Mouse (Mus musculus) intestine, postnatal 0 days (tissue): ENCODE measurements around the gene Mical2. TPM values are rescaled to one million over a fixed set of nuclear protein-coding genes. Genes with fewer than 3 reads are reported as not detected.
A peak's percentile ranks its signal among the peaks of the same experiment; 100 is the strongest.

Experiments
- ATAC-seq: fragments of 200-750 bp; cut with Nextera tagmentation; 2 replicates; pipeline ENCODE4 v1.8.0; 2017; ENCODE audit warnings: mild to moderate bottlenecking, moderate TSS enrichment, moderate library complexity
- H3K27ac ChIP-seq: fragments of 300-500 bp; sonication (generic); 2 replicates; pipeline ENCODE4 v1.5.1; 2014; ENCODE audit warnings: mild to moderate bottlenecking, low read depth, low read length, moderate library complexity
- H3K27me3 ChIP-seq: fragments of 300-500 bp; sonication (generic); replicated peaks from 2 replicates; pipeline ENCODE4 v1.6.1; 2014; ENCODE audit warnings: low read length, mixed read lengths; ENCODE audit not compliant: control insufficient read depth, insufficient read depth
- H3K36me3 ChIP-seq: fragments of 300-500 bp; sonication (generic); 2 replicates; pipeline ENCODE4 v1.6.1; 2014; ENCODE audit warnings: mild to moderate bottlenecking, moderate library complexity; ENCODE audit not compliant: control insufficient read depth, insufficient read depth
- H3K4me1 ChIP-seq: fragments of 300-500 bp; sonication (generic); replicated peaks from 2 replicates; pipeline ENCODE4 v1.6.1; 2014; ENCODE audit warnings: antibody characterized with exemption, low read length, mixed read lengths; ENCODE audit not compliant: control insufficient read depth, insufficient read depth
- H3K4me2 ChIP-seq: fragments of 300-500 bp; sonication (generic); replicated peaks from 2 replicates; pipeline ENCODE4 v1.6.1; 2014; ENCODE audit warnings: low read depth, mild to moderate bottlenecking, moderate library complexity
- H3K4me3 ChIP-seq: fragments of 300-500 bp; sonication (generic); 2 replicates; pipeline ENCODE4 v1.5.1; 2014; ENCODE audit warnings: low read depth, low read length
- H3K9ac ChIP-seq: fragments of 300-500 bp; sonication (generic); 2 replicates; pipeline ENCODE4 v1.6.1; 2014; ENCODE audit warnings: mild to moderate bottlenecking, low read depth, low read length
- H3K9me3 ChIP-seq: fragments of 300-500 bp; sonication (generic); 2 replicates; pipeline ENCODE4 v1.6.1; 2016; ENCODE audit warnings: mixed run types; ENCODE audit not compliant: control insufficient read depth
- CTCF ChIP-seq: sonication (generic); IDR thresholded peaks from 2 replicates; pipeline ENCODE4 v1.5.1; 2016; ENCODE audit warnings: low read depth, mild to moderate bottlenecking, control low read depth, antibody characterized with exemption, moderate library complexity
- WGBS: fragments of 180-500 bp; shearing (Covaris S2); extraction: QIAGEN DNeasy Blood & Tissue Kit; methylation state at CpG from one replicate; pipeline ENCODE4 v1.1.7; 2014; 5-methylcytosine and 5-hydroxymethylcytosine counted together
- polyA plus RNA-seq: library from polyadenylated mRNA; unstranded; fragments of >200 nt; fragmentation: Nextera tagmentation; extraction: Ambion mirVana; gene quantifications from 2 replicates; pipeline ENCODE4 v1.2.1, GENCODE M21; 2015

Mical2 gene
- polyA plus RNA-seq, 1 experiment from 2014 or later, result 13.0 TPM

GRCm38 (mm10) chr7:112295426-112296221 is 70.0 kb downstream of the Mical2 start:
- Histone ChIP-seq H3K27me3 (no peaks in the 10 kb centered on the region), H3K9me3 (no peaks in the 10 kb centered on the region), H3K9ac (no peak overlapping the region), H3K4me2 (no peak overlapping the region), H3K27ac (no peak overlapping the region), H3K4me1 (no peaks in the 10 kb centered on the region), H3K36me3 (no peaks in the 10 kb centered on the region), H3K4me3 (no peak overlapping the region)
- TF ChIP-seq CTCF, result no peak
- no peak for ATAC-seq
- WGBS, result 78% methylated on average over 8 of the region's 8 CpGs

GRCm38 (mm10) chr7:112298032-112298431 is 72.4 kb downstream of the Mical2 start:
- no peak for ATAC-seq
- H3K9ac ChIP-seq, result no peak overlapping the region
- H3K4me3 ChIP-seq, result no peak overlapping the region
- TF ChIP-seq CTCF, result no peak
- H3K4me2 ChIP-seq, result no peak overlapping the region
- H3K27me3 ChIP-seq, result no peaks in the 10 kb centered on the region
- H3K9me3 ChIP-seq, result no peaks in the 10 kb centered on the region
- no peaks in the 10 kb centered on the region for H3K36me3 ChIP-seq
- H3K27ac ChIP-seq, result no peak overlapping the region
- H3K4me1 ChIP-seq, result no peaks in the 10 kb centered on the region
- 64% methylated on average over 9 of the region's 9 CpGs for whole genome bisulfite sequencing

- 69% methylated on average over 3 of the region's 3 CpGs for WGBS
- Histone ChIP-seq H3K4me3 (no peak overlapping the region), H3K36me3 (peaks cover 8% of the 10 kb centered on the region), H3K4me2 (no peak overlapping the region), H3K9me3 (no peaks in the 10 kb centered on the region), H3K27ac (peak overlapping the region; percentile 28; the same call in 1 of the 2 replicates), H3K27me3 (no peaks in the 10 kb centered on the region), H3K4me1 (no peaks in the 10 kb centered on the region), H3K9ac (no peak overlapping the region)
- TF ChIP-seq CTCF, result no peak
- no peak for ATAC-seq
Measured at GRCm38 (mm10) chr7:112298871-112299422, 73.3 kb downstream of the Mical2 start.

- no peaks in the 10 kb centered on the region for H3K4me1 ChIP-seq
- no peak for TF ChIP-seq CTCF
- H3K27ac ChIP-seq, result peak overlapping the region; percentile 28; the same call in 1 of the 2 replicates
- no peaks in the 10 kb centered on the region for H3K9me3 ChIP-seq
- peaks cover 11% of the 10 kb centered on the region for H3K36me3 ChIP-seq
- no peak for ATAC-seq
- H3K4me3 ChIP-seq, result no peak overlapping the region
- no peak overlapping the region for H3K9ac ChIP-seq
- no peak overlapping the region for H3K4me2 ChIP-seq
- H3K27me3 ChIP-seq, result no peaks in the 10 kb centered on the region
- 63% methylated on average over 10 of the region's 10 CpGs for WGBS
Measured at GRCm38 (mm10) chr7:112299521-112300096, 74.0 kb downstream of the Mical2 start.

- ATAC-seq, result no peak
- H3K27me3 ChIP-seq, result no peaks in the 10 kb centered on the region
- no peak overlapping the region for H3K27ac ChIP-seq
- H3K4me2 ChIP-seq, result no peak overlapping the region
- H3K4me1 ChIP-seq, result no peaks in the 10 kb centered on the region
- no peak for TF ChIP-seq CTCF
- H3K9me3 ChIP-seq, result no peaks in the 10 kb centered on the region
- 71% methylated on average over 5 of the region's 5 CpGs for WGBS
- H3K36me3 ChIP-seq, result peaks cover 11% of the 10 kb centered on the region
- no peak overlapping the region; the same call in 1 of the 2 replicates for H3K9ac ChIP-seq
- no peak overlapping the region for H3K4me3 ChIP-seq
Measured at GRCm38 (mm10) chr7:112300141-112300540, 74.5 kb downstream of the Mical2 start.

GRCm38 (mm10) chr7:112301052-112301451 is 75.4 kb downstream of the Mical2 start:
- Histone ChIP-seq H3K4me2 (no peak overlapping the region), H3K27ac (no peak overlapping the region), H3K4me1 (no peaks in the 10 kb centered on the region), H3K36me3 (peaks cover 11% of the 10 kb centered on the region), H3K27me3 (no peaks in the 10 kb centered on the region), H3K4me3 (no peak overlapping the region), H3K9me3 (no peaks in the 10 kb centered on the region), H3K9ac (no peak overlapping the region)
- peak; percentile 66 for TF ChIP-seq CTCF
- ATAC-seq, result no peak
